Mouse (Mus musculus): ENCODE data around the gene Srp54a. TPM values are rescaled to one million over a fixed set of nuclear protein-coding genes. Genes with fewer than 3 reads are reported as not detected.
A peak's percentile ranks its signal among the peaks of the same experiment; 100 is the strongest.
"Not testable (repeated sequence)": the region's sequence is repeated elsewhere in the genome, so short reads cannot be mapped to it uniquely, and the experiment has no call there.

Srp54a gene
- 10 to 100 TPM; 85.5 to 90.1 TPM for total RNA-seq (2021)
- long read RNA-seq, experiment 1, full-length matches to known transcripts: 55 of 63 reads
- long read RNA-seq, experiment 1, partial matches to known transcripts: 2 of 63 reads
- long read RNA-seq, experiment 1, other reads (novel, unspliced or antisense): 6 of 63 reads
- long read RNA-seq, experiment 2, full-length matches to known transcripts: 43 of 46 reads
- long read RNA-seq, experiment 2, partial matches to known transcripts: 0 of 46 reads
- long read RNA-seq, experiment 2, other reads (novel, unspliced or antisense): 3 of 46 reads

GRCm38 (mm10) chr12:55079726-55080600, at the start of gene Srp54a, which contains the start of gene 2700097O09Rik:
Gene Srp54a, plus strand, starts transcription at chr12:55080262.
Gene 2700097O09Rik, minus strand, starts transcription at chr12:55080110.
- DNase-seq: peak; percentile 93 to 95
- intact Hi-C loops (cut with DNase I): not testable (repeated sequence)

- DNase-seq: no peak
Measured at GRCm38 (mm10) chr12:55041011-55041410, 39.1 kb upstream of the Srp54a start.

GRCm38 (mm10) chr12:55049731-55050353, 30.2 kb upstream of the Srp54a start:
- no peak for DNase-seq
- intact Hi-C loops (cut with DNase I): no loop called here

More at GRCm38 (mm10) chr12:55041011-55041410, 39.1 kb upstream of the Srp54a start:
- intact Hi-C loops (cut with DNase I): no loop called here

GRCm38 (mm10) chr12:55051210-55052173, 28.6 kb upstream of the Srp54a start:
- no peak for DNase-seq
- intact Hi-C loops (cut with DNase I): no loop called here

GRCm38 (mm10) chr12:55053267-55053666, 26.8 kb upstream of the Srp54a start:
- DNase-seq: no peak
- intact Hi-C loops (cut with DNase I): no loop called here

GRCm38 (mm10) chr12:55054551-55055241, 25.4 kb upstream of the Srp54a start:
- intact Hi-C loops (cut with DNase I): no loop called here
- DNase-seq: no peak

- intact Hi-C loops (cut with DNase I): no loop called here
- DNase-seq: no peak
Measured at GRCm38 (mm10) chr12:55056703-55057102, 23.4 kb upstream of the Srp54a start.

- intact Hi-C loops (cut with DNase I): no loop called here
- peak in 1 of 2 experiments; percentile 39 for DNase-seq
Measured at GRCm38 (mm10) chr12:55058865-55059615, 21.0 kb upstream of the Srp54a start.

GRCm38 (mm10) chr12:55059812-55060211, 20.2 kb upstream of the Srp54a start:
- intact Hi-C loops (cut with DNase I): no loop called here
- no peak for DNase-seq

GRCm38 (mm10) chr12:55060212-55060898, 19.7 kb upstream of the Srp54a start:
- intact Hi-C loops (cut with DNase I): no loop called here

GRCm38 (mm10) chr12:55061006-55061405, 19.1 kb upstream of the Srp54a start:
- intact Hi-C loops (cut with DNase I): no loop called here
- DNase-seq: no peak

More at GRCm38 (mm10) chr12:55060212-55060898, 19.7 kb upstream of the Srp54a start:
- DNase-seq: no peak

GRCm38 (mm10) chr12:55062141-55062540, 17.9 kb upstream of the Srp54a start:
- intact Hi-C loops (cut with DNase I): no loop called here
- DNase-seq: no peak

- no peak for DNase-seq
- intact Hi-C loops (cut with DNase I): no loop called here
Measured at GRCm38 (mm10) chr12:55072495-55072894, 7.6 kb upstream of the Srp54a start.

- no peak for DNase-seq
- intact Hi-C loops (cut with DNase I): no loop called here
Measured at GRCm38 (mm10) chr12:55073686-55074085, 6.4 kb upstream of the Srp54a start.

- intact Hi-C loops (cut with DNase I): no loop called here
- no peak for DNase-seq
Measured at GRCm38 (mm10) chr12:55075296-55075695, 4.8 kb upstream of the Srp54a start.

- intact Hi-C loops (cut with DNase I); DNase-seq: not testable (repeated sequence)
Measured at GRCm38 (mm10) chr12:55078706-55079105, 1.4 kb upstream of the Srp54a start.

GRCm38 (mm10) chr12:55080601-55080942, 510 bp downstream of the Srp54a start:
- intact Hi-C loops (cut with DNase I): not testable (repeated sequence)

GRCm38 (mm10) chr12:55092127-55092526, 12.1 kb downstream of the Srp54a start:
- intact Hi-C loops (cut with DNase I); DNase-seq: not testable (repeated sequence)

More at GRCm38 (mm10) chr12:55080601-55080942, 510 bp downstream of the Srp54a start:
- DNase-seq: not testable (repeated sequence)
